Mouse (Mus musculus) small intestine, adult 2 months (tissue): ENCODE measurements around the gene S100a16.

Source experiments
- CTCF ChIP-seq: fragments of 200-500 bp; IDR thresholded peaks from 2 replicates; pipeline ENCODE4 v1.5.1; 2012; ENCODE audit warnings: low read depth, mild to moderate bottlenecking, control low read depth, inconsistent platforms, low read length, moderate library complexity, mixed read lengths; ENCODE audit not compliant: insufficient replicate concordance, insufficient read length; ENCODE audit errors: extremely low read depth
- POLR2A ChIP-seq: fragments of 200-500 bp; IDR thresholded peaks from 2 replicates; pipeline ENCODE4 v1.6.1; 2012; ENCODE audit warnings: low read depth, mild to moderate bottlenecking, control low read depth, inconsistent platforms, low read length, moderate library complexity

DNA sequence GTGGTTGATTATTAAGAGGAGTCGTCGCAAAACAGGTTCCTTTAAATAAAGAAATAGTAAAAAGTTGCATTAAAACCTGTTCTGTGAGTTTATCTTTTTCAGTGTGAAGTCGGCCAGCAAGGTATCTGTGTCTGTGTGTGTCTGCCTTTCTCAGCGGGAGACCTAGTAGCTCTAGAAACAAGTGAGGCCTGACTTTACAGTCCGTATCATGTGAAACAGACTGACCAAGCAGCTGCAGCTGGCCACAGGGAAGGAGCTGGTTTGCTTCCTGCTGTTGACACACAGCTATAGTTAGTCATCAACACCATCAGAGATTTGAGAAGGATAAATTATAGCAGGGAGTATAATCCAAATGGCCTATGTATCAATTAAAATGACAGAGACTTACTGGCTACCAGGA, 5.3 kb upstream of the S100a16 start:
- TF ChIP-seq CTCF: no peak
- TF ChIP-seq POLR2A: no peak
